Mouse (Mus musculus) liver, embryonic 13.5 days (tissue): ENCODE measurements around the gene Mipol1. TPM values are rescaled to one million over a fixed set of nuclear protein-coding genes. Genes with fewer than 3 reads are reported as not detected.

Source experiments
- ATAC-seq: fragments of 200-750 bp; cut with Nextera tagmentation; 2 replicates; pipeline ENCODE4 v1.8.0; 2017; ENCODE audit warnings: low read depth, mild to moderate bottlenecking, moderate number of reproducible peaks, moderate library complexity
- DNase-seq: peaks from one replicate; pipeline ENCODE4 v3.0.0; 2022
- H3K27ac ChIP-seq: fragments of 300-500 bp; sonication (generic); 2 replicates; pipeline ENCODE4 v1.5.1; 2015; ENCODE audit warnings: moderate library complexity, mild to moderate bottlenecking, inconsistent platforms
- H3K27me3 ChIP-seq: fragments of 300-500 bp; sonication (generic); 2 replicates; pipeline ENCODE4 v1.6.1; 2015; ENCODE audit warnings: mild to moderate bottlenecking, inconsistent platforms
- H3K36me3 ChIP-seq: fragments of 300-500 bp; sonication (generic); 2 replicates; pipeline ENCODE4 v1.6.1; 2015; ENCODE audit warnings: mild to moderate bottlenecking, inconsistent platforms
- H3K4me1 ChIP-seq: fragments of 300-500 bp; sonication (generic); replicated peaks from 2 replicates; pipeline ENCODE4 v1.6.1; 2015; ENCODE audit warnings: inconsistent platforms
- H3K4me2 ChIP-seq: fragments of 300-500 bp; sonication (generic); 2 replicates; pipeline ENCODE4 v1.6.1; 2015; ENCODE audit warnings: inconsistent platforms, mild to moderate bottlenecking, moderate library complexity
- H3K4me3 ChIP-seq: fragments of 300-500 bp; sonication (generic); replicated peaks from 2 replicates; pipeline ENCODE4 v1.5.1; 2015; ENCODE audit warnings: mild to moderate bottlenecking, inconsistent platforms
- H3K9ac ChIP-seq: fragments of 300-500 bp; sonication (generic); 2 replicates; pipeline ENCODE4 v1.6.1; 2015; ENCODE audit warnings: mild to moderate bottlenecking, inconsistent platforms
- H3K9me3 ChIP-seq: fragments of 300-500 bp; sonication (generic); replicated peaks from 2 replicates; pipeline ENCODE4 v1.6.1; 2016; ENCODE audit warnings: inconsistent platforms
- WGBS: fragments of 180-500 bp; shearing (Covaris S2); methylation state at CpG from one replicate; pipeline ENCODE4 v1.1.7; 2015; ENCODE audit not compliant: insufficient replicate concordance; 5-methylcytosine and 5-hydroxymethylcytosine counted together
- polyA plus RNA-seq: library from polyadenylated mRNA; unstranded; fragments of >200 nt; fragmentation: Nextera tagmentation; extraction: Ambion mirVana; gene quantifications from 2 replicates; pipeline ENCODE4 v1.2.1, GENCODE M21; 2015

Mipol1 gene
- polyA plus RNA-seq, 1 experiment from 2014 or later: 4.2 TPM

- Histone ChIP-seq H3K9me3 (no peaks in the 10 kb centered on the region), H3K4me1 (peaks cover 20% of the 10 kb centered on the region), H3K4me3 (peak overlapping the region; percentile 33), H3K36me3 (no peaks in the 10 kb centered on the region), H3K4me2 (peak overlapping the region; percentile 48), H3K27me3 (peaks cover 96% of the 10 kb centered on the region), H3K9ac (peak overlapping the region; percentile 39), H3K27ac (peak overlapping the region; percentile 48)
- ATAC-seq (no peak), DNase-seq (no peak)
- WGBS: 3% methylated on average over 63 of the region's 63 CpGs
Measured at GRCm38 (mm10) chr12:57542746-57543626, 312.8 kb downstream of the Mipol1 start.

DNA sequence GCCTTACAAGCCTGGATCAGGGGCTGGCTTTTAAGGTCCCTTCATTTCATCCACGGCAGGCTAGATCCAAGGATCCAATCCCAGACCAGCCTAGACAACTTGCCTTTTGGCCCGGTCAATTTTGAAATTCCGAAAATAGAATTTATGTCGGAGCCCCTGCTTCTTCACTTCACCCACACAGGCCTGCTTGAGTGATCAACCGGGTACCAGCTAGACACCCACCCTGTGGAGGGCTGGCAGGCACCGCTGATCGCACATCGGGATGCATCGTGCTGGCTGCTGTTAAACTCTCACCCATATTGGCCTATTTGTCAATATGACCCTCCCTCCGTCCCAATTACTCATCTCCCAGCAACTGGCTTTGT, 313.4 kb downstream of the Mipol1 start:
- Histone ChIP-seq H3K9ac (peak overlapping the region; percentile 39), H3K27ac (no peak overlapping the region), H3K4me1 (peaks cover 20% of the 10 kb centered on the region), H3K9me3 (no peaks in the 10 kb centered on the region), H3K4me2 (peak overlapping the region; percentile 48), H3K4me3 (peak overlapping the region; percentile 33), H3K27me3 (peaks cover 96% of the 10 kb centered on the region), H3K36me3 (no peaks in the 10 kb centered on the region)
- WGBS: 4% methylated on average over 10 of the region's 10 CpGs
- DNase-seq (no peak), ATAC-seq (no peak)

DNA sequence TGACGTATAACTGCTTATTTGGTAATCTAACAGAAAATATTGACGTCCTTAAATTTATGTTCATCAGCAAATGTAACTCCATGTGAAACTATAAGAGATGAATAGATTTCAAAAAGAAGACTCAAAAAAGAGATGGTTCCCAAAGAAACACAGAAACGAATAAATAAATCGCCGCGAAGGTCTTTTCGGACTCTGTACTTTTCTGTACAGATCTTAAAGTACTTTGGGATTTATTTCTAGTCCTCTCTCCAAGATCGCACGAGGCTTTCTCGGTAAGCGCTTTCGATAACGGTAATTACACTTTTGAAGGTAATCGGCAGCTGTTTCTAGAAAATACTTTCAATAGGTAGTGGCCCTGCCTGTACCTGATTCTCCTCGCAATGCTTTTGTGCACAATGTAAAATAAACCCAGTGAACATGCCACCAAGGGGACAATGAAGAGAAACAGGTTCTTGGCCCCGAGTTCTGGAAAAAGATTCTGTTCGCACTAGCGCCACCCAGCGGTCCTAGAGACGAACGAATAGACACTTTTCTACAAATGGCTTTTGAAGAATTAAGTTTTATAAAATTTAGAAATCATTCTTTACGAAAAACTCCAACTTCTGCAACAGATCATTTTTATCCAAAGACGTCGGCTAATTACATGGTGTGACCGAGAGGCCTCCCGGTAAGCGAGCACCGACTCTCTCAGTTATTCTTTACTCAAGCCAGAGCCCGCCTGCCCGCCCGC, 314.6 kb downstream of the Mipol1 start:
- Histone ChIP-seq H3K36me3 (no peaks in the 10 kb centered on the region), H3K4me1 (peaks cover 25% of the 10 kb centered on the region), H3K9me3 (no peaks in the 10 kb centered on the region), H3K4me2 (peak overlapping the region; percentile 64), H3K9ac (peak overlapping the region; percentile 47), H3K27me3 (peaks cover 96% of the 10 kb centered on the region), H3K27ac (peak overlapping the region; percentile 63), H3K4me3 (peak overlapping the region; percentile 58)
- WGBS: 2% methylated on average over 31 of the region's 31 CpGs
- no peak for DNase-seq
- ATAC-seq: no peak

- Histone ChIP-seq H3K27ac (peak overlapping the region; percentile 63), H3K9ac (peak overlapping the region; percentile 47), H3K4me1 (peaks cover 25% of the 10 kb centered on the region), H3K36me3 (no peaks in the 10 kb centered on the region), H3K9me3 (no peaks in the 10 kb centered on the region), H3K4me3 (peak overlapping the region; percentile 58), H3K27me3 (peaks cover 100% of the 10 kb centered on the region), H3K4me2 (peak overlapping the region; percentile 64)
- peak; percentile 52 for ATAC-seq
- DNase-seq: no peak
- WGBS: 1% methylated on average over 96 of the region's 106 CpGs
Measured at GRCm38 (mm10) chr12:57545371-57546241, 315.4 kb downstream of the Mipol1 start.

Other genes with a start within 250 kb of the Mipol1 start
- gene Slc25a21, start 33.0 kb upstream of the Mipol1 start, polyA plus RNA-seq: 25.5 and 33.6 TPM in 2 replicates
- 45.9 and 57.1 TPM in 2 replicates for gene Prps1l3, start within 50 bp of the Mipol1 start, polyA plus RNA-seq